Mouse (Mus musculus): Measurements from ENCODE around the gene Abca7.
A peak's percentile ranks its signal among the peaks of the same experiment; 100 is the strongest.
"Not testable (repeated sequence)": the region's sequence is repeated elsewhere in the genome, so short reads cannot be mapped to it uniquely, and the experiment has no call there.

The Abca7 gene

DNA sequence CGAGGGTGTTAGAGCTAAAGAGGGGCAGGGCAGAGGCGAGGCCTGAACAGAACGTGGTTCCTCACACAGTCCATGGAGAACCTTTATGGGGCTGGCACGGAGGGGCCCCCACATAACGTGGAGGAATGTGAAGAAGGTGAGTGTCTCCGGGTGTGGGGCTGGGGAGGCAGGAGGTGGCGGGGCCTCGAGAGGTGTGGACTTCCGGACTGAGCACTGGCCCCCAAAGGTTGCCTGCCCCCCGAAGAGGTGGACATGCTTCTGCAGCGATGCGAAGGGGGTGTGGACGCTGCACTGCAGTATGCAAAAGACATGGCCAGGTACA, 25.0 kb downstream of the Abca7 start:
- DNase-seq (ENCODE audit: low read depth, low spot score): no peak

DNA sequence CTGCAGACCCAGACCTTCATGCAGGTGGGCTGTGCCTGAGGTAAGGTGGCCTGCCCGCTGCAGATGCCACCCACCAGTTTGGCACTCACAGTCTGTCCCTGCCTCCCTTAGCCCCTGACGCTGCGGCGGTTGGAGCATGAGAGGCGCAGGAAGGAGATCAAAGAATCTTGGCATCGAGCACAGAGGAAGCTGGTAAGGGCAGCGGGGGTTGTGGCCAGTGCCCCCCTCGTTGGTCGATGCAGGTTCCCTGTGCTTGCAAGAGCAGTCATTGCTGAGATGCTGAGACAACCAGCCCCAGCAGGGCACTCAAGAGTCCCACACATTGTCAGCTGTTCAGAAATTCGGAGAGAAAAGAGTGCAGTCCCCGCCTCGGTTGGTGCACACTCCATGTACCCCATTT, 25.9 kb downstream of the Abca7 start:
- no peak for DNase-seq (ENCODE audit: low read depth, low spot score)

DNA sequence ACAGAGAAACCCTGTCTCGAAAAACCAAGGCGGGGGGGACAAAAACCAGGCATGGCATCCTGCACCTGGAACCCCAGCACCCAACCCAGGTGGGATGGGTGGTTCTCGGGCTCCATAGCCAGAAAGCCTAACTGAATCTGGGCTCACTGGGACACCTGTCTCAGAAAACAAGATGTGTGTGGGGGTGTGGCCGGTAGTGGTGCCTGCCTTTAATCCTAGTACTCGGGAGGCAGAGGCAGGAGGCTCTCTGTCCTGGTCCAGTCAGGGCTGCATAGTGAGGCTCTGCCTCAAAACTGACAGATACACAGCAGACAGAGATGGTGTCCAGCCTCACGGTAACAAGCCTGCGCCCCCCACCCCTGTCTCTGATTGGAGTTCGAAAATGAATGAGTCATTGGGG, 26.5 kb downstream of the Abca7 start:
- no peak for DNase-seq (ENCODE audit: low read depth, low spot score)

DNA sequence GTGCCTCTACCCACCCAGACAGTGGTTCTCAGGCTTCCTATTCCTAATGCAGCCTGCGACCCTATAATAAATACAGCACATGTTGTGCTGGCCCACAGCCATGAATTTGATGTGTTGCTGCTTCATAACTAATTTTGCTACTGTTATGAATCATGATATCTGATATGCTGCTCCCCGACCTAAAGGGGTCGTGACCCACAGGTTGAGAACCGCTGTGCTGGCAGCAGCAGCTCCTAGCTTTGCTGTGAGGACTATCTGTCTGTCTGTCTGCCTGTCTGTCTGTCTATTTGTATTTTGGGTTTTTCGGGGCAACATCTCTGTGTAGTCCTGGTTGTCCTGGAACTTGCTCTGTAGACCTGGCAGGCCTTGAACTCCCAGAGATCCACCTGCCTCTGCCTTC, 27.5 kb downstream of the Abca7 start:
- no peak for DNase-seq (ENCODE audit: low read depth, low spot score)

DNA sequence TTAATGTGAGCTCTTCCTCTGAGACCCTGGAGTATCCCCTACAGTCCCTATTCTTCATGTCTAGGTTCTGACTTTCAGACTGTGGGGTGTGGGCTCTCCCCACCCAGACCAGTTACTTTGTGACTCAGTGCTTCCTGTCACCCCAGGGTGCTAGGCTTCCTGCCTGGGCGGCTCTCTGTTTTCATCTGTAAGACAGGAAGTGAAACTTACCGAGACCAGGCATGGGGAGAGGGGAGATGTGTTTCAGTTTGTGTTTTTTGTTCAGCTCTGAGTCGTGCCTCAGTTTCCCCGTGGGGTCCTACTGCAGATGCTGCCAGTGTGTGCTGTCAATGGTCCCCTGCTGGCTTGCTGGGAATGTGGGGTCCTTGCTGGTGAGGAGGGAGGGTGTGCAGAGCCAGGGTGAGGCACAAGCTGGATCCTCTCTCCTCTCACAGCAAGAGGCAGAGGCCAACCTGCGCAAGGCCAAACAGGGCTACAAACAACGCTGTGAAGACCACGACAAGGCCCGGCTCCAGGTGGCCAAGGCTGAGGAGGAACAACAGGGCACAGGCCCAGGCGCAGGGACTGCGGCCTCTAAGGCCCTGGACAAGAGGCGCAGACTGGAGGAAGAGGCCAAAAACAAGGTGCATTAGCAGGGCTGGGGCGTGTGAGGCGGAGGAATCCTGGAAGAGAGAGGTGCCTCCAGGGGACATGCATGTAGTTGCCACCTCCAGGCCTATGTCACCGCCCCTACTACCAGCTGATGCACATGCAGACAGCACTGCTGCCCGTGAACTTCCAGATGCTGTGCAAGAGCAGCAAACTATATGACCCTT, 28.1 kb downstream of the Abca7 start:
- DNase-seq (ENCODE audit: low read depth, low spot score): no peak

DNA sequence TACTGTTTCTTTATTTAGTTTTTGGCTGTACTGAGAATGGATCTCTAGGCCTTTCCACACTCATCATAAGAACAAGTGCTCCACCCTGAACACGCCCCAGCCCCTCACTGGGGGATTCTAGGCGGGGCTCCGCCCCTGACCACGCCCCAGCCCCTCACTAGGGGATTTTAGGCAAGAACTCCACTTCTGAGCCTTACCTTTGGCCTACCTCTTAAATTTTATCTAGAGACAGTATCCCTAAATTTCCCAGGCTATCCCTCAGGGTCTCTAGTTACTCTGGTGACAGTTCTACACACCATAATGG, 28.7 kb downstream of the Abca7 start:
- no peak for DNase-seq (ENCODE audit: low read depth, low spot score)

DNA sequence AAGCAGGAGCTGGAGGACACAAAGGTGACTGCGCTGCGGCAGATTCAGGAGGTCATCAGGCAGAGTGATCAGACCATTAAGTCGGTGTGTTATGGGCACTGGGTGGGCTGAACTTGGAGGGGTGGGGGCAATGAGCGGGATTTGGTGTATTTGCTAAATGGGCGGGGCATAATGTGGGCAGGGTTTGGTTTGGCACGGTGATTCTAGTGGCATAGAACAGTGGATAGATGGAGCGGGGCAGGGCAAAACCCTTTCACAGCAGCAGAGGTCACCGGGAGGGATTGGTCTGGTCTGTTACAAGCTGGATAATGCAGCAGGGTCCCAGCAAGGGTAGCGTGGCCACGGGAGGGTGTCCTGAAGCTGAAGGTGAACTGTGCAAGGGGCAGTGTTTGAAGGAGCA, 29.2 kb downstream of the Abca7 start:
- no peak for DNase-seq (ENCODE audit: low read depth, low spot score)

DNA sequence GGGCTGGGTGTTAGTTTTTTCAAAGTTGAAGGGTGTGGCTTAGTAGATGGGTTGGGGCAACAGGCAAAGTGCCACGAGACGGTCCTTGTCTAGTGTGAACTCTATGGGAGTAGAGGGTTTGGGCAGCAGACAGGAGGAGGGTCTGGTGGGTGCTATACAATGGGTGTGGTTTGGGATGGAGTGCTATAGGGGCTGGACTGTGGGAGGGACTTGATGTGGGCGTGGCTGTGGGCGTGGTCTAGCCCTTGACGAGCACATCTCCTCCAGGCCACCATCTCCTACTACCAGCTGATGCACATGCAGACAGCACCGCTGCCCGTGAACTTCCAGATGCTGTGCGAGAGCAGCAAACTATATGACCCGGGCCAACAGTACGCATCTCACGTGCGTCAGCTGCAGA, 29.6 kb downstream of the Abca7 start:
- DNase-seq (ENCODE audit: low read depth, low spot score): no peak

DNA sequence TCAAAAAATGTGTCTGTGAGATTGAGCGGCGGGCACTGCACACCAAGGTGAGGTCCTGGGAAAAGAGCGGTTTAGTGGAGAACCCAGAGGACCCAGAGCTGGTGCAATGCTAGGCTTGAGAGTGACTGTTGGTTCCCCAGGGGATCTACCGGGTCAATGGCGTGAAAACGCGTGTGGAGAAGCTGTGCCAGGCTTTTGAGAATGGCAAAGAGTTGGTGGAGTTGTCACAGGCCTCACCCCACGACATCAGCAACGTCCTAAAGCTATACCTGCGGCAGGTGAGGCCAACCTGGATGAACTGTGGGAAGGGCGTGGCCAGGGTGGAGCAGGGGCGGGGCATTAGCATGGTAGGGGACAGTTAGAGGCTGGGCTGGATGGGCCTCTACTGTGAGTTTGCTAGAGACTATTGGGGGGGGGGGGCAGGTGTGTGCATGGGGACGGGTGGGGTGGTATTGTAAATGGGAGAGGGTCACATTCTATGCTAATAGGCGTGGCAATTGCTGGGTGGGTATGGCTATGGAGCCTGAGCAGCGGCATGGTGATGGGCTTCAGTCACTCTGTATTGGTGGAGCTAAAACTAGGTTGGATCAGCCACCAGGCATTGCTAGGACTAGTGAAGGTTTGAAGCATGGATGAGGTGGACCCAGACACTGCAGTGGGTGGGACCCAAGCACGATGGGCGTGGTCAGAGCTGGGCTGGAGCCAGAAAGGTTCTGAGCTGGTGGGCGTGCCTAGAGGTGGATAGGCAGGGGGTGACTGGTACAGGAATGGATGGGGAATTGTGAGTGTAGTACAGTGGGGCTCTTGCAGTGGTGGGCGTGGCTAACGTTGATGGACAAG, 31.6 kb downstream of the Abca7 start:
- no peak for DNase-seq (ENCODE audit: low read depth, low spot score)

DNA sequence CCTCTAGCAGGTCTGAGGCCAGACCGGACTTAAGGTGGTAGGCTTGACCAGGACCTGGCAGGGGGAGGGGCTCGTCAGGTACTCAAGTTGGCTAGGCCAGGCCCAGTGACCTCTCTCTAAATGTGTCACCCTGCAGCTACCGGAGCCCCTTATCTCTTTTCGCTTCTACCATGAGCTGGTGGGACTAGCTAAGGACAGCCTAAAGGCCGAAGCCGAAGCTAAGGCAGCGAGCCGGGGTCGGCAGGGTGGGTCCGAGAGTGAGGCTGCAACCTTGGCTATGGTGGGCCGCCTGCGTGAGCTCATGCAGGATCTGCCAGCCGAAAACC, 32.2 kb downstream of the Abca7 start:
- no peak for DNase-seq (ENCODE audit: low read depth, low spot score)

DNA sequence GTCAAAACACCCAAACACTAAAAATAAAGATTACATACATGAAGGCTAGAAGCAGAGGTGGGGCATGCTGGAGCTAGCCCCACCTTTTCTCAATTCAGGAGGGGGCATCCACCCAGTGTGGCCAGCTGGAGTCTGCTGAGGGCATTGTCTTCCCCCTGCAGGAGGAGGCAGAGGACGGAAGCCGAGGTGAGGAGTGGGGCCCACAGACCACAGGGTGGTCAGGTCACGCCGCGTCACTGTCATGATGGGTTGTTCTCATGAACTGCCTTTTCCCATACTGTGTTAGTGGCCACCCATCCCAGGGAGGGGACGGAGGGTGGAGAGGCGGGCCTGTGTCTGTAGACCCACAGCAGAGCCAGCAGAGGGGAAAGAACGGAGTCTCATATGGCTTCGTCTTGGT, 33.9 kb downstream of the Abca7 start:
- no peak for DNase-seq (ENCODE audit: low read depth, low spot score)

DNA sequence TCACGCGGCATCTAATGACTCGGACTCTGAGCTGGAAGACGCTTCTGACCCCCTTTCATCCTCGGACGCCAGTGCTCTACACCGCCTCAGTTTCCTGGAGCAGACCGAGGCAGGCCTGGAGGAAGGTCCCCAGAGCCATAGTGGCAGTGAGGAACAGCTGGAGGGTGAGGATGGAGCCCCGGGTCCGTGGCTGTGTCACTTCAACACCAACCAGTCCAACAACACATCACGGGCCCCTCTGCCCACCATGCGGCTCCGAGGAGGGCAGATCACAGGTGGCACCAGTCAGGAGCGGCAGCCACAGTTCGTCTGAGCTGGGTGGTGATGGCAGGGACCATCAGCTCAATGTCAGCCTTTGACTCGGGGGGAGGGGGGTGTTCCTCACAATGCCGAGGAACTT, 34.4 kb downstream of the Abca7 start:
- no peak for DNase-seq (ENCODE audit: low read depth, low spot score)

DNA sequence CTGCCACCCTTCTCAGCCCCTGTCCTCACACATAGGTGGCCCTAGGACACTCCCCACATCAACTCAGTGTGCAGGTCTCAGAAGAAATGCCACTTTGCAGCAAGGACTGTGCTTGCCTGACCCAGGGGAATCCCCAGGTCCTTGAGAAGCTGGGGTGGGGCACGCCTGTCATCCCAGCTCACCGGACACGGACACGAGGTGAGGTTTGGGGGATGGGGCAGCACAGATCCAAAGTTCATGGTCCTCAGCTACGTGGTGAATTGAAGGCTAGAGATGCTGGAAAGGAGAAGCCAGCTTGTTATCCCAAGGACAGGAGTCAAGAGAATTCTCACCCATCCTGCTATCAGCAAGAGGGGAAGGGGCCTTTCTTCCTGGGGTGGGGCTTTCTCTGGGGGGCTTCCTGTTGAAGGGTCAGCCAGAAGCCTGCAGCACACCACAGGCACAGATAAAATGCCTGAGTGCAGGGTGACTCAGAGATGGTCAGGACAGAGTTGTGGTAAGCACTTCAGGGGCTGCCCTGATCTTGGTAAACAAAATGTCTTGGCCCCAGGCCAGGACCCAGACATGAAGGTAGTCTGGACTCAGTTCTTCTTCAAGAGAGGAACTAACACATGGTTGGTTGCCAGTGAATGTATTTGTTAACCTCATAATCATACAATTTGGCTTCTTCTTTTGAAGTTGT, 36.6 kb downstream of the Abca7 start:
- no peak for DNase-seq (ENCODE audit: low read depth, low spot score)

DNA sequence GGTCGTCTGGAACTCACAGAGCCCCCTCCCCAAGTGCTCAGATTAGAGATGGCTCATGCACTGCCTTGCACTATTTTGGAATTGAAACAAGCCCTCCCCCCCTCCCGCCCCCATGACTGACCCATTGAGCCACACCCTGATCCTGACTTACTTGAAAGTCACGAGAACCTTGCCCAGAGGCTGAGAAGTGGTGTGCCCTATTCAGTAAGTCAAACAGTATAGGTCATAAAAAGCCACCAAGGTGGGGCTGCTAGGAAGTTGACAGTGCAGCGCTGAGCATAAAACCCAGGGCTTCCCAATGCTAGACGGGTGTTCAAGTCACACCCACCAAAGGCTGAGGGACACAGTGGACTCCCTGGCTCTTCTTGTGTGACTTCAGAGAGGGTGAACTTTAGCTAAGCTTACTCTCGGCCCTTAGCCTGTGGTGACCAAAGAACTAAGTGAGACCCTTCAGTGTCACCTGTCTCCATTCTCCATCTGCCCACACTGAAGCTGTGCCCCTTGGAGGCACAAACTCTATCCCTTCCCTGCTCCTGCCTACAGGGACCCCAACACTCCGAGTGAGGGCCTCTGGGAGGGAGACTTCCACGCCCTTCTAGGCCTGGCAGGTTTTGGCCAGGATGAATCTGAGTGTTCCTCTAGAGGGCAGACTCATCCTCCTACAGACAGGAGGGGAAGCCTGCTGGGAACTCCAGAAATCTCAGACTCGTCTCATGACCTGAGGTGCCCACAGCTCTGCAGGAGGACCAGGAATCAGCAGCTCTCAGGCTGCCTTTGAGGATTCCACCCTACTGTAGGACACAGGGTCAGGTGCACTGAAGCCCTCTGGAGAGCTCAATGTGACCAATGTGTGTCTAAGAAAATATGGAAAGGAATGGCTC, 37.5 kb downstream of the Abca7 start:
- no peak for DNase-seq (ENCODE audit: low read depth, low spot score)

DNA sequence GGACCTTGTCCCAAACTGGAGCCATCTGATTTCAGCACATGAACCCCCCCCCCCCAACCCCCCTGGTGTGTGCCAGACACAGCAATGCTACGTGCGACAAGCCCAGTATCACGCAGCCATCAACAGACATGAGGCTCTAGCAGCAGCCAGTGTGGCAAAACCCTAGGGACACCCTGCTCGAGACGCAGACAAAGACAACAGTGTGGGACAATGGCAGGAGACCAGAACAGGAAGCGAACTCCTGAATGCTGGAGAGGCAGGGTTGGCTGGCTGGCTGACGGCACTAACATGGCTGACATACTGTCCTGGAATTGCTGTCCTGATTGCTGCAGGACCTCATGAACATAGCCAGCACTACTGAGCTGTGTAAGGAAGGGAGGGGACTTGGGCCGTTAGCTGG, 38.9 kb downstream of the Abca7 start:
- DNase-seq (ENCODE audit: low read depth, low spot score): no peak

DNA sequence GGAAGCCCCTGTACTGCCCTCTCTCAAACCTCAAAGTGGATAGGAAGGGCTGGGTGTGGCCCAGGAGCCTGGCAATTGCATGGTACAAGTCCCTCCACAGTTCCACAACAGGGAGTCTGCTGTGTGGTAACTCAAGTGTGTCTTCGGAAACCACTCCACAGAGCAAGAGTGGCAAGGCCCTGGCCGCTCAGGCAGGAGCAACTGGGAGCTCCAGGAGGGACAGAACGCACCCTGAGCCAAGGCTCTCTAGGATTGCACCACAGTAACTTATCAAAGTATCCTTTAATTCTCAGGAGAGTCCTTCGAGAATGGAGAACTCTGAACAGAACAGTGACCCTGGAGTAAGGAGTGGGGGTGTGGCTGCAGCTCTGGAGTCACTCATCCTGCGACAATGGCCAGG, 39.4 kb downstream of the Abca7 start:
- no peak for DNase-seq (ENCODE audit: low read depth, low spot score)

DNA sequence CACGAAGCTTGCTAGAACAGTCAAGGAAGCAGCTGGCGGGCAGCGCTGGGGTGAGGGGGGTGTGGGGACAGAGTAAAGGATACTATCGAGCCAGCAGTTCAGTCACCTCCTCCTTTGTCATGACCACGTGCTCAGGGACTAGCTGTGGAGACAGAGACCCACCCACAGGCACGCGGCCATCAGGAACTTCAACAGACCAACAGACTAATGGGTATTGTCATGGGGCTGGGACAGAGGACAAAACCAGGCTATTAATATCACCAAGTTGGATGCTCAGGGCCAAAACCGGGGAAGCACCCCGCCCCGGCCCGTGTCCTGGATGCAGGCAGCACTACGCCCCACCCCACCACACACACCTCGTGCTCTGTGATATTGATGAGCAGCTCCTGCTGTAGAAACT, 40.5 kb downstream of the Abca7 start:
- no peak for DNase-seq (ENCODE audit: low read depth, low spot score)

DNA sequence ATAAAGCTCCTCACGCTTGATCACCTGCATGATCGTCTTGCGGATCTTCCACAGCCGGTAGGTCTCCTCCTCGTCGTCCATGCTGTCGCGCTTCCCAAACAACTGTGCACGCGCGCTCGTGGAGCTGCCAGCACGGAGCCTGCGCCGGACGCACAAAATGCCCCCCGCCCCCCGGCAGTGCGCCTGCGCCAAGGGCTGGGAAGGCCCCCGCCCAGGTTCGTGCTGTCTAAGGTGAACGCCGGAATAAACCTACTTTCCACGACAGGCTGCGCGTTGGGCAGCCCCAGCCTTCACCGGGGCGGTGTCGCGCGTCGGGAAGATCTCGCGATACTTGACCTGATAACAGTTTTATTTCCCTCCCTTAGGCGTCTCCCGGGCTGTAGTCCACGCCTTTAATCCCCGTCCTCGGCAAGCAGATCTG, 43.3 kb downstream of the Abca7 start, which contains the start of gene Polr2e:
Polr2e (minus strand) TSS at position 237 of the 421 bp plus-strand sequence.
- DNase-seq (ENCODE audit: low read depth, low spot score): peak; percentile 96

DNA sequence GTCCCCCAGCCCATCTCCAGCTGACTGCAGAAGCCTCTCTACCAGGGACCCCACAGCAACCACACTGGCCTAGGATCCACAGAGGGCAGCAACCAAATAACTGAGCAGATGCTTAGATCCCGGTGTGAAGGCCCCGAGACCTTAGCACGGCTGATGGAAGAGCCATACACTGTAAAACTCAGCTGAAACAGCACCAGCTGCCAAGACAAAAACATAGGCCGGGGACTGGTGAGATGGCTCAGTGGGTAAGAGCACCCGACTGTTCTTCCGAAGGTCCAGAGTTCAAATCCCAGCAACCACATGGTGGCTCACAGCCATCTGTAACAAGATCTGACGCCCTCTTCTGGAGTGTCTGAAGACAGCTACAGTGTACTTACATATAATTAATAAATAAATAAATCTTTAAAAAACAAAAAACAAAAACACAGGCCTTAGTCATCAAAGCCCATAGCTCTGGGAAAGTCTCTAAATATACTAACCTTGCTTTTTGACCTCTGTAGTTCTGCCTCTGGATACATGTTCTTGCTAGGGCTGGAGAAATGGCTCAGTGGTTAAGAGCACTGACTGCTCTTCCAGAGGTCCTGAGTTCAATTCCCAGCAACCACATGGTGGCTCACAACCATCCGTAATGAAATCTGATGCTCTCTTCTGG, 45.2 kb downstream of the Abca7 start:
- DNase-seq (ENCODE audit: low read depth, low spot score): not testable (repeated sequence)

DNA sequence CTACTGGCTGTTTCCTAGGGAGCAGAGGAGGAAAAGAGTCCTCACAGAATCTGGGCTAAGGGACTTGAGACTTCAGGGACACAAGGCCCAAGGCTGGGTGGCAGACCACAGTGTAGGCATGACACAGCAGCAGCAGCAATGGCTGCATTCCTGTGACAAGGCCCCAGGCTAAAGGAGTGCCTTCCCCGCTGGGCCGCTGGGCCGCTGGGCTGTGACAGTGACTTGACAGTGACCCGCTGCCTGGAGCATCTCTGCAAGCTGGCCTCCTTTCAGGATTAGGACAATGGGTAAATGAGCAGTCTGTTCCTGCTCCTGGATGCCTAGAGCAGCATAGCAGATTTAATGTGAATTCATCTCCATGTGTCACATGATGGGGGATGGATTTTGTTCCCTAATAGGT, 47.8 kb downstream of the Abca7 start:
- DNase-seq (ENCODE audit: low read depth, low spot score): no peak

DNA sequence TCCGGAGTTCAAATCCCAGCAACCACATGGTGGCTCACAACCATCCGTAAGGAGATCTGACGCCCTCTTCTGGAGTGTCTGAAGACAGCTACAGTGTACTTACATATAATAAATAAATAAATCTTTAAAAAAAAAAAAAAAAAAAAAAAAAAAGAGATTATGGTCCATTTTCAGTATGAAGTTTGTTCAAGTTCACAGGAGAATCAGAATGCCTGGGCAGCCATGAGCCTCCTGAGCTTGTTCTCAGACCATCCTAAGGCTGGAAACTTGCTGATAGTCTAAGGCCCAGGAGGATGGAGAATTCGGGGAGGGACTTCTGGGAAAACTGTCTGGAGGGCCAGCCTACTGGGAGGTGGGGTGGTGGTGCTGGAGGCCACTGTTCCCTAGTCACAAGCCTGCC, 49.1 kb downstream of the Abca7 start:
- DNase-seq (ENCODE audit: low read depth, low spot score): not testable (repeated sequence)
